Mouse (Mus musculus): ENCODE data around the gene Mettl7a1. TPM values are rescaled to one million over a fixed set of nuclear protein-coding genes. Genes with fewer than 3 reads are reported as not detected.
"Not testable (repeated sequence)": the region's sequence is repeated elsewhere in the genome, so short reads cannot be mapped to it uniquely, and the experiment has no call there.

The Mettl7a1 gene
- polyA plus RNA-seq, 1 experiment from 2014 or later, result 3.2 TPM

DNA sequence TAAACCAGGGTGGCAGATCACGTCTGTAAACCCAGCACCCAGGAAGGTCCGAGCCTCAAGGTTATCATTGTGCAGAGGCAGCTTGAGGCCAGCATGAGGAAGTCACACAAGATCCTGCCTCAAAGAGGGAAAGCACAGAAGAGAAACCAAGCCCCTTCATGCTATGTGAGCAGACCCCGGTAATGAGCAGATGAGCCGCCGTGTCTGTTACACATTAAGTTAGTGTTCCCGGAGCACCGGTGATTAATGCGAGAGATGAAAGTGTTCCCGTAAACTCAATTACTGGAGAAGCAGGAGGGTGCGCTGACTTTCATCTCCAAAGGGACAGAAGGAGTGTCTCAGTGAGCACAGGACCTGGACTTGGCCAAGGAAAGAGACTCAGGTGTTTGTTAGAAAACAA lies 25.4 kb downstream of the Mettl7a1 start:
- ATAC-seq (replicated peaks; ENCODE audit: low FRiP score); H3K27me3 ChIP-seq (ENCODE audit: control insufficient read depth, insufficient read depth, low read length); H3K27ac ChIP-seq (ENCODE audit: low read depth, low read length); H3K4me2 ChIP-seq (ENCODE audit: low read depth, low read length, severe bottlenecking); H3K4me1 ChIP-seq (replicated peaks; ENCODE audit: control insufficient read depth, insufficient read depth, low read length); H3K9ac ChIP-seq (ENCODE audit: low read length); H3K36me3 ChIP-seq (ENCODE audit: control insufficient read depth, insufficient read depth, low read length); H3K9me3 ChIP-seq (ENCODE audit: control insufficient read depth, low read length); DNase-seq (ENCODE audit: low spot score); H3K4me3 ChIP-seq (ENCODE audit: low read depth, low read length): not testable (repeated sequence)
- WGBS, result 72% methylated on average over 10 of the region's 10 CpGs

DNA sequence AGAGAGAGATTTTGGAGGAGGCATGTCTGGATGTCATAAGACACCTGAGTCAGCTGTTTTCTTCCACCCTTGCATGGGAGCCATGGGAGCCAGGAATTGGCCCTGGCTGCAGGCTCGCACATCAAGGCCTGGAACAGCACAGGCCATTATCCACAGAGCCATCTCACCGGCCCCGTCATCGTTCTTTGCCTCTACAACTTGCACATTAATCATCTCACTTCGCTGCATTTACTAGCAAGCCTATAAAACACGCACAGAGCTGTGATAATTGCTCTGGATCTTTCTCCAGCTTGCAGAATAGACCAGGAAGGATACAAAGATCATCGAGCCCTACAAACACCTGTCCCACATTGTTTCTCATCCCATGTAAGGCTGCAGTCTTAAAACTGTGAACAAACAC lies 26.8 kb downstream of the Mettl7a1 start:
- Histone ChIP-seq H3K27ac (ENCODE audit: low read depth, low read length) (no peak overlapping the region), H3K9ac (ENCODE audit: low read length) (no peak overlapping the region), H3K4me1 (replicated peaks; ENCODE audit: control insufficient read depth, insufficient read depth, low read length) (no peaks in the 10 kb centered on the region), H3K4me2 (ENCODE audit: low read depth, low read length, severe bottlenecking) (no peak overlapping the region), H3K9me3 (ENCODE audit: control insufficient read depth, low read length) (no peaks in the 10 kb centered on the region), H3K4me3 (ENCODE audit: low read depth, low read length) (no peak overlapping the region), H3K36me3 (ENCODE audit: control insufficient read depth, insufficient read depth, low read length) (no peaks in the 10 kb centered on the region), H3K27me3 (ENCODE audit: control insufficient read depth, insufficient read depth, low read length) (no peaks in the 10 kb centered on the region)
- WGBS, result 85% methylated on average over 7 of the region's 7 CpGs
- ATAC-seq (replicated peaks; ENCODE audit: low FRiP score) (no peak), DNase-seq (ENCODE audit: low spot score) (no peak)

DNA sequence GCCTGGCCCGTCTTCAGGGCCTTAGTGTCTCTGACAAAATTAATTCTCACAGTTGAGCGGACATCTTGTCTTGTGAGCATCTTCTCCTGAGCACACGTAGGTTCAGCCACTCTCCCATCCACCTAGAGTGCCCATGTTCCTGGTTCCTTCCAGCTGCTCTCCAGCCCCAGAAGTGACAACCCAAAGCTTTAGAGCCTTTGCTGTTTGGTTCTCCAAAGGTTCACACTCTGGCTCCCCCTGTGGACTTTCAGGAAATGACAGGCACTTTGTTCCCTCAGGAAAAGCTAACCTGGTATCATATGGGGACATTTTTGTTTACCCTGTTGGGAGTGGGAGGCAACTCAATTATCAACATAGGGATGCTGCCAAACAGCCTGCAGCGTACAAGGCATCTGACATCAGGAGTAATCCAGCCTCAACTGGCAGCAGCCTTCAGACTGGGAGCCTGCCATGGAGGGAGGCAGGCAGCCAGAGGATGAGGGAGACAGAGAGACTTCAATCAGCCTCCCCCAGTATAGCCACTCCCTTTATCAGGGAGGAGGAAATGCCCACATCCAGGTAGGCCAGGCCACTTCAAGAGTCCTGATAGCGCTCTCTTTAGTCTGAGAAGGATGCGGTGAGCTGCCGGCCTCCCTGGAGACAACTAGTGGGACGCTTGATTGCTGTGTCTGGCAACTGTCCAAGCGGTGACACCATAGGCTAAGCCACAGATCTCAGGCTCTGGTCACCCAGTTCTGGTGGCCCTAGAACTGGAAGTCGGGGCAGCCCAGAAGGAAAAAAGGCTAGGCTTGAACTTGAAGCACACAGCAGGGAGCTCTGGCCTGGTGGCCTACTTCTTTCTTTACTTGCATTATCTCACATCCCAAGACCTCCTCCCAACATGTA lies 28.4 kb downstream of the Mettl7a1 start:
- ATAC-seq (replicated peaks; ENCODE audit: low FRiP score); H3K27ac ChIP-seq (ENCODE audit: low read depth, low read length): not testable (repeated sequence)
- 33% methylated on average over 2 of the region's 10 CpGs for WGBS

DNA sequence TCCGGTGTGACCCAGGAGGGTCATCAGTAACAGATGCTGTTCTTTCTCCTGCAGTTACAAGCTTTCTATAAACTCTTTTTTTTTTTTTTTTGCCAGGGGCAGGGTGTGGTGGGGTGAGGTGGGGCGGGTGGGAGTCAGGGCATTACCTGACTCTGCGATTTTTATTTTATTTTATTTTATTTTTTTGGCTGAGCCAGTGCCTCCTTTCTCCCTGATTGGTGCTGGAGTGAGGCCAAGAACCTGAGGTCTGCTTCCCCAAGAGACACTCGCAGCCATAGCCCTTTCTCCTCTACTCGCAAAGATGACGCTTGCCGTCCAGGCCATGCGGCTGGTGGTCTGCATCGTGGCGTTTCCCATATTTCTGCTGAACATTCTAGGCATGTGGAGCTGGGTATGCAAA lies 30.7 kb downstream of the Mettl7a1 start, which contains the start of gene Mettl7a3:
Mettl7a3 (plus strand) TSS at position 301 of the 400 bp plus-strand sequence.
- Histone ChIP-seq H3K36me3 (ENCODE audit: control insufficient read depth, insufficient read depth, low read length) (no peaks in the 10 kb centered on the region), H3K4me3 (ENCODE audit: low read depth, low read length) (no peak within 1 kb of the TSS), H3K9ac (ENCODE audit: low read length) (no peak within 1 kb of the TSS), H3K27ac (ENCODE audit: low read depth, low read length) (no peak within 1 kb of the TSS), H3K9me3 (ENCODE audit: control insufficient read depth, low read length) (no peaks in the 10 kb centered on the region), H3K4me2 (ENCODE audit: low read depth, low read length, severe bottlenecking) (no peak within 1 kb of the TSS), H3K4me1 (replicated peaks; ENCODE audit: control insufficient read depth, insufficient read depth, low read length) (no peaks in the 10 kb centered on the region), H3K27me3 (ENCODE audit: control insufficient read depth, insufficient read depth, low read length) (no peaks in the 10 kb centered on the region)
- ATAC-seq (replicated peaks; ENCODE audit: low FRiP score), result no peak
- no peak for DNase-seq (ENCODE audit: low spot score)
- 88% methylated on average over 10 of the region's 10 CpGs for WGBS

More for the DNA sequence above, 28.4 kb downstream of the Mettl7a1 start:
- H3K4me3 ChIP-seq (ENCODE audit: low read depth, low read length); H3K36me3 ChIP-seq (ENCODE audit: control insufficient read depth, insufficient read depth, low read length); H3K4me2 ChIP-seq (ENCODE audit: low read depth, low read length, severe bottlenecking); H3K27me3 ChIP-seq (ENCODE audit: control insufficient read depth, insufficient read depth, low read length); H3K9me3 ChIP-seq (ENCODE audit: control insufficient read depth, low read length); DNase-seq (ENCODE audit: low spot score); H3K9ac ChIP-seq (ENCODE audit: low read length); H3K4me1 ChIP-seq (replicated peaks; ENCODE audit: control insufficient read depth, insufficient read depth, low read length): not testable (repeated sequence)

DNA sequence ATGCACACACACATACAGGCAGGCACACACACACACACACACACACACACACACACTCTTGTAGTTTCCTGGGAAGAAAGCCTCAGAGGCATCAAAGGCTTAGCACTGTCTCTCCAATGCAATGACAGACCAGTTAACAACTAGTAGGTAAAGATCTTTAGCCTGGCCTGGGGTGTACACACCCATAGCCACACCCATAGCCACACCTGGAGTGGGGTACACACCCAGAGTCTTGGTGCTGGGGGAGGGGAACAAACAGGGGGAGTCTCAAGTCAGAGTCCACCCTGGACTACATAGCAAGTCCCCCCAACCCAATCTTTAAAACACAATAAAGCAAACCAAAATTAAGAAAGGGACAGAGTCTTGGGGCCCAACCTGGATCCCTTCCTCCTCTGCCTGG lies 33.4 kb downstream of the Mettl7a1 start:
- H3K27ac ChIP-seq (ENCODE audit: low read depth, low read length); H3K27me3 ChIP-seq (ENCODE audit: control insufficient read depth, insufficient read depth, low read length); H3K9me3 ChIP-seq (ENCODE audit: control insufficient read depth, low read length); H3K4me1 ChIP-seq (replicated peaks; ENCODE audit: control insufficient read depth, insufficient read depth, low read length); DNase-seq (ENCODE audit: low spot score); H3K9ac ChIP-seq (ENCODE audit: low read length); H3K4me2 ChIP-seq (ENCODE audit: low read depth, low read length, severe bottlenecking); H3K36me3 ChIP-seq (ENCODE audit: control insufficient read depth, insufficient read depth, low read length); ATAC-seq (replicated peaks; ENCODE audit: low FRiP score); H3K4me3 ChIP-seq (ENCODE audit: low read depth, low read length): not testable (repeated sequence)

DNA sequence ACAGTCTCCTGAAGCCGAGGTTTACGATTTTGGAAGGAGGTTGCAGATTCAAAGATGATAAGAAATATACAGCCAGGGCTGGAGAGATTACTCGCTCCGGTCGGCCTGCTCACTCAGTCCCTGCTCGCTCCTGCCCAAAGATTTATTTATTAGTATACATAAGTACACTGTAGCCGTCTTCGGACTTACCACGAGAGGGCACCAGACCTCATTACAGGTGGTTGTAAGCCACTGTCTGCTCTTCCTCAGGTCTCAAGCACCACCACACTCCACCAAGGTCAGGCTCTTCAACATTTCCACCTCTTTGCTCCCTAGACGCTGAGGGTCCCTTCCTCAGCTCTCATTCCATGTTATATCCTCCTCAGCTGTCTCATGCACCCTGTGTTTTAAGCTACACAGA lies 33.9 kb downstream of the Mettl7a1 start:
- 46% methylated on average over 10 of the region's 10 CpGs for WGBS
- H3K27me3 ChIP-seq (ENCODE audit: control insufficient read depth, insufficient read depth, low read length); H3K4me3 ChIP-seq (ENCODE audit: low read depth, low read length); H3K4me1 ChIP-seq (replicated peaks; ENCODE audit: control insufficient read depth, insufficient read depth, low read length); H3K9me3 ChIP-seq (ENCODE audit: control insufficient read depth, low read length); H3K9ac ChIP-seq (ENCODE audit: low read length); H3K4me2 ChIP-seq (ENCODE audit: low read depth, low read length, severe bottlenecking); H3K36me3 ChIP-seq (ENCODE audit: control insufficient read depth, insufficient read depth, low read length); H3K27ac ChIP-seq (ENCODE audit: low read depth, low read length); ATAC-seq (replicated peaks; ENCODE audit: low FRiP score): not testable (repeated sequence)
- peak; percentile 60 for DNase-seq (ENCODE audit: low spot score)

DNA sequence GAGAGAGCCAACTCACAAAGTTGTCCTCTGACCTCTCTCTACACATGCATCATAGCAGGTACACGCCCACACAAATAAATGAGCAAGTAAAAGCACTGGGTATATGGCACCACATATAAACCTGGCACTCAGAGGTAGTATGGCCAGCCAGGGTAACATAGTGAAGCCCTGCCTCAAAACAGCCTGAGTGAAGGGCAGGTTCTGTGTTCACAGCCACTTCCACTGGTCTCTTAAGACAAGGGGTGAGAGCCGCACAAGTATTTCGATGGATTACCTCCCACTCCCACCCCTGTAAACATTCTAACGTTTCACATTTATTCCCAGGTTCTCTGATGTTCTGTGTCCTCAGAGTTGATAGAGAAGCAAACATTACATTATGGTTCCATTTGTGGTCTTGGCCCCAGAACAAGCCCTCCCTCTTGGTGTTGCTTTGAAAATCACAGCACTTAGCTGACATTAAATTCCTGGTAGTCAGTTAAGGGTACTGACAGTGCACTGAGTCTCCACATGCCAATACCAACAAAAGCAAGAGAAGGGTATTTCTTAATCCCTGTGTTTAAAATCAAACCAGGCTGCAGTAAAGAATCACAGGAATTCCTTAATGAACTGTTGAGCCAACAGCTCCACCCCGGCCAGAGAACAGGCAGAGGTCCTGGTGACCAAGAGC lies 37.5 kb downstream of the Mettl7a1 start:
- not testable (repeated sequence) for H3K9ac ChIP-seq (ENCODE audit: low read length); H3K36me3 ChIP-seq (ENCODE audit: control insufficient read depth, insufficient read depth, low read length); H3K27ac ChIP-seq (ENCODE audit: low read depth, low read length); DNase-seq (ENCODE audit: low spot score); H3K4me3 ChIP-seq (ENCODE audit: low read depth, low read length); H3K4me2 ChIP-seq (ENCODE audit: low read depth, low read length, severe bottlenecking); ATAC-seq (replicated peaks; ENCODE audit: low FRiP score); H3K4me1 ChIP-seq (replicated peaks; ENCODE audit: control insufficient read depth, insufficient read depth, low read length); H3K27me3 ChIP-seq (ENCODE audit: control insufficient read depth, insufficient read depth, low read length); H3K9me3 ChIP-seq (ENCODE audit: control insufficient read depth, low read length)
- WGBS, result 72% methylated on average over 4 of the region's 5 CpGs

DNA sequence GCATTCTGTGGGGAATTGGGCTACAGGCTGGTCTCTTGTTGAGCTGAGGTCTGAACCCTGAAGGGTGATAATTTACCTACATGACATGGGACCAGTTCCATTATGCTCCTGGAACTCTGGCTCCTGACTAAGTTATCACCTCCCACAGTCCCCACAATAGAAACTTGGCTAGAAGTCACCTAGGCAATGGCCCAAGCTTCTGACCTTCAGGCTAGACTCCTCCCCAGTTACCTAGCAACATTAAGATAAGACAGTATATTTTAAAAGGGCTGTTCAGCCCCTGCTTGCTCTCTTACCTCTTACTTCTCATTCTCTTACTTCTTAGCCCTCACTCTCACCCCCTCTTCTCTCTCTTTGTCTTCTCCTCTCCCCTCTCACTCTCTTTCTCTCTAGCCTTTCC lies 41.5 kb downstream of the Mettl7a1 start:
- Histone ChIP-seq H3K27me3 (ENCODE audit: control insufficient read depth, insufficient read depth, low read length) (no peaks in the 10 kb centered on the region), H3K4me1 (replicated peaks; ENCODE audit: control insufficient read depth, insufficient read depth, low read length) (no peaks in the 10 kb centered on the region), H3K4me2 (ENCODE audit: low read depth, low read length, severe bottlenecking) (no peak overlapping the region), H3K27ac (ENCODE audit: low read depth, low read length) (no peak overlapping the region), H3K4me3 (ENCODE audit: low read depth, low read length) (no peak overlapping the region), H3K9ac (ENCODE audit: low read length) (no peak overlapping the region), H3K36me3 (ENCODE audit: control insufficient read depth, insufficient read depth, low read length) (no peaks in the 10 kb centered on the region), H3K9me3 (ENCODE audit: control insufficient read depth, low read length) (no peaks in the 10 kb centered on the region)
- no peak for ATAC-seq (replicated peaks; ENCODE audit: low FRiP score)
- DNase-seq (ENCODE audit: low spot score), result no peak
